Mouse (Mus musculus): ENCODE data around the gene Rgl1. TPM values are rescaled to one million over a fixed set of nuclear protein-coding genes. Genes with fewer than 3 reads are reported as not detected.

The Rgl1 gene
- polyA plus RNA-seq, 1 experiment from 2014 or later = 32.7 TPM

DNA sequence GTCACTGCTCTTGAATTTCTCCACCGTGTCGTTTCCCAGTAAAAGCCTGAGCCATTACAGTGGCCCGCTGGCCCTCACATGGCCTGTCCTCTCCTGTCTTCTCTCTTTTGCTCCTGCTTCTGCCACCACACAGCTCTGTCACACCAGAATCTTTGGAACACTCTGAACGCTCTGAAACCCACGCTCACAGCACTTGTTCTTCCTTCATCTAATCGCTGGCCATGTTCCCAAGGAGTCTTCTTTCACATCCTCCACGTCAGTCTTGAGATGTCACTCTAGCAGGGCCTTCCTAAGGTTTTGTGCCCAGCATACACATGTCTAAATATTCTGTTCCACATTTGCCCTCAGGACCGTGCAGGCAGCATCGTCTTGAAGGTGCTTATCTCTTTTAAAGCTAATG, 4.9 kb upstream of the Rgl1 start:
- Histone ChIP-seq H3K27me3 (ENCODE audit: control insufficient read depth, insufficient read depth, low read length) (no peaks in the 10 kb centered on the region), H3K36me3 (ENCODE audit: control insufficient read depth, insufficient read depth, low read length) (peaks cover 14% of the 10 kb centered on the region), H3K4me3 (ENCODE audit: low read depth, low read length) (no peak overlapping the region), H3K4me1 (ENCODE audit: control insufficient read depth, insufficient read depth, low read length) (no peaks in the 10 kb centered on the region), H3K9ac (ENCODE audit: low read length) (no peak overlapping the region), H3K9me3 (ENCODE audit: control insufficient read depth, low read length) (no peaks in the 10 kb centered on the region), H3K4me2 (ENCODE audit: low read depth, severe bottlenecking) (no peak overlapping the region), H3K27ac (replicated peaks; ENCODE audit: low read depth, low read length) (no peak overlapping the region)
- WGBS = 90% methylated on average over 9 of the region's 9 CpGs
- DNase-seq (ENCODE audit: low spot score) = no peak
- ATAC-seq (ENCODE audit: insufficient number of reproducible peaks, low FRiP score, low TSS enrichment, low read depth) = no peak

DNA sequence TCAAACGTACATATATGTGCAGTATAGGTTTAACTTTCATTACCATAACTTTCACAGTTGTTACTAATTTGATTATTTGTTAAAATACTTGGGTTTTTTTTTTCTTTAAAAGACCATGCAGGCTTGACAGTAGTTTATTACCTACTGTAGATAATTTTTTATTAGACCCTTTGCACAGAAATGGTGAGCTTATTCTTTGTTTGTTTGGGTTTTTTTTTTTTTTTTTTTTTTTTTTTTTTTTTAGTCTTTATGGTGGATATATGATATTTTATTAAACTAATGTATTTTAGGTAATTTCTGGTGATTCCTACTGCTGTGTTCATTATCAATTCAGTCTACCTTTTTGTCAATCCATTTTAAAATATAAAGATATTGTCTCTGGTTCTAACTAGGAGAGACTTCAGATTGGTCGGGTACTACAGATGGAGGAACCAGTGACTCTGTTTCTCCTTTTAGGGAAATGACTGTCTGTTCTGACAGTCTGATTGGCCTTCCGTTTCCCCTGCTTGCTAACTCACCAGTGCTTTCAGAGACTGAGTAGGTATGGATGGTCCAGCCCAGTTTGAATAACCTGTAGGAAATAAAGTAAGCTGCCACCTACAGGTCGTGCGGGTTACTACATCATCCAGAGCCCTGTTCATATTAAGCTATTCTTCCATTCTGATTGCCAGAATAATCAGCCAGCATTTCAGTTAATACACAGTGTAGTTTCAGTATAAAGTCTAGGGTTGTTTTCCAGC, 1.8 kb upstream of the Rgl1 start:
- Histone ChIP-seq H3K36me3 (ENCODE audit: control insufficient read depth, insufficient read depth, low read length) (peaks cover 6% of the 10 kb centered on the region; the same call in 1 of the 2 replicates), H3K27ac (replicated peaks; ENCODE audit: low read depth, low read length) (no peak overlapping the region), H3K27me3 (ENCODE audit: control insufficient read depth, insufficient read depth, low read length) (no peaks in the 10 kb centered on the region), H3K9ac (ENCODE audit: low read length) (no peak overlapping the region), H3K4me2 (ENCODE audit: low read depth, severe bottlenecking) (peak overlapping the region; percentile 87; the same call in 1 of the 2 replicates), H3K4me1 (ENCODE audit: control insufficient read depth, insufficient read depth, low read length) (0 out of 2 replicates have a peak, but pooled peaks cover 4% of the 10 kb centered on the region), H3K9me3 (ENCODE audit: control insufficient read depth, low read length) (no peaks in the 10 kb centered on the region), H3K4me3 (ENCODE audit: low read depth, low read length) (no peak overlapping the region)
- 11% methylated on average over 5 of the region's 5 CpGs for WGBS
- DNase-seq (ENCODE audit: low spot score) (peak; percentile 90), ATAC-seq (ENCODE audit: insufficient number of reproducible peaks, low FRiP score, low TSS enrichment, low read depth) (peak; percentile 45; the same call in 1 of the 2 replicates)

DNA sequence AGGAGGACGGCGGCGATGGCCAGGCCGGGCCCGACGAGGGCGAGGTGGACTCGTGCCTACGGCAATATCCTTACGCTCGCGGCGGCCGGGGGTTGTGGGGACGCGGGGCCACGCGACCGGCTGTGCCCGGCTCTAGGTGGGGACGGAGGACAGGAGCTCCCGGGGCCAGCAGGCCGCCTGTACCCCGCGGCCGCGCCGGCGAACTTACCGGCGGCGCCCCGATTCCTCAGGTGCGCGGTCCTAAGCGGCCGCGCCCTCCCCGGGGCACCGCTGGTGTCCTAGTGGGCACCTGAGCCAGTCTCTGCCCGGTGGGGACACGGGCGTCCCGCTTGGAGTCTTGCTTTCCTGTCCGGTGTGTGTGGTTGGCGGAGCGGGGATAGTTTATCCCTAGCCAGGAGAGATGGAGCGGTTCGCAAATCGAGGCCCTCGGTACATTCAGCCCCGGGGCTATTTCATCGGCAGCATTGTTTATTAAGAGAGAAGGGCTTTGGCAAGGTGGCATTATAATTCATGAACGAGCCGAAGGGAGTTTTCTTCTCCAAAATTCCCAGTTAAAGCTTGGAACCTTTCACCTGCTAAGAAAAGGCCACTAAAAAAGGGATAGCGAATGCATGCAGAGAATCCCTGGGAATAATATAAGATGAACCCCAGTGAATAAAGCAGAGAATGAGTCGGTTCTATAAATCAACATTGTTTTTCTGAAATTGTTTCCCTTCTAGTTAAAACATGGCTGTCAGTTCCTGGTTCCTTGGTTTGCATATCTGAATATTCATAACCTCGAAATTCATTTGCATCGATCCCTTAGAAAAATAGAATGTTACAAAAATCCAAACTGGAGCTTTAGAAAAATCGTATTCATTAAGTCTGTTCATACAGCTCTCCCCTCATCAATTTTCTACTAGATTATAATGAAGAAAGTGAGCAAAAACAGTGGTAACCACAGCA, 925 bp upstream of the Rgl1 start:
- peak; percentile 56 for DNase-seq (ENCODE audit: low spot score)
- 2% methylated on average over 53 of the region's 60 CpGs for WGBS

DNA sequence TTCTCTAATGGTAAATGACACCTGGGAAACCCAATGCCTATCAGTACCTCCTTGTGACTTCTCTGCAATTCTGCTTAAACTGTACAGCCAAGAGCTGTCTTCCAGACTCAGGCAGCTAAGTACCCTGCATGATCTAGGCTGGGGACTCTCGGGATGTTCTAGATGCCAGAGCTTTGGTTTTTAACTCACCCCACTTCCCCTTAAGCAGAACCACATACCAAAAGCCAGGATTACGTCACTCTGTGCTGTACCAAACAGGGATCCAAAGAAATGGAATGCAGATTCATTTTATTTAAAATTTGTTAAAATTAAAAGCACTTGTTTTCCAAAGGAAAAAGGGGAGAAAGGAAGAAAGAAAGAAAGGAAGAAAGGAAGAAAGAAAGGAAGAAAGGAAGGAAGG, 4.4 kb downstream of the Rgl1 start:
- H3K9ac ChIP-seq (ENCODE audit: low read length) = no peak overlapping the region
- H3K9me3 ChIP-seq (ENCODE audit: control insufficient read depth, low read length) = no peaks in the 10 kb centered on the region
- ATAC-seq (ENCODE audit: insufficient number of reproducible peaks, low FRiP score, low TSS enrichment, low read depth) = no peak
- H3K36me3 ChIP-seq (ENCODE audit: control insufficient read depth, insufficient read depth, low read length) = no peaks in the 10 kb centered on the region
- H3K4me1 ChIP-seq (ENCODE audit: control insufficient read depth, insufficient read depth, low read length) = 0 out of 2 replicates have a peak, but pooled peaks cover 4% of the 10 kb centered on the region
- H3K27ac ChIP-seq (replicated peaks; ENCODE audit: low read depth, low read length) = no peak overlapping the region
- H3K4me3 ChIP-seq (ENCODE audit: low read depth, low read length) = no peak overlapping the region
- no peaks in the 10 kb centered on the region for H3K27me3 ChIP-seq (ENCODE audit: control insufficient read depth, insufficient read depth, low read length)
- no peak for DNase-seq (ENCODE audit: low spot score)
- H3K4me2 ChIP-seq (ENCODE audit: low read depth, severe bottlenecking) = no peak overlapping the region
- 79% methylated on average over 2 of the region's 2 CpGs for WGBS

More for the DNA sequence above, 925 bp upstream of the Rgl1 start:
- H3K9me3 ChIP-seq (ENCODE audit: control insufficient read depth, low read length) = no peaks in the 10 kb centered on the region
- peak overlapping the region; percentile 87 for H3K4me2 ChIP-seq (ENCODE audit: low read depth, severe bottlenecking)
- peak overlapping the region; percentile 87 for H3K4me3 ChIP-seq (ENCODE audit: low read depth, low read length)
- H3K27ac ChIP-seq (replicated peaks; ENCODE audit: low read depth, low read length) = 0 out of 2 replicates have a peak overlapping the region, but pooled peaks have one; percentile 0
- 0 out of 2 replicates have a peak, but pooled peaks cover 4% of the 10 kb centered on the region for H3K4me1 ChIP-seq (ENCODE audit: control insufficient read depth, insufficient read depth, low read length)
- peaks cover 4% of the 10 kb centered on the region; the same call in 1 of the 2 replicates for H3K36me3 ChIP-seq (ENCODE audit: control insufficient read depth, insufficient read depth, low read length)
- ATAC-seq (ENCODE audit: insufficient number of reproducible peaks, low FRiP score, low TSS enrichment, low read depth) = peak; percentile 69; the same call in 1 of the 2 replicates
- no peaks in the 10 kb centered on the region for H3K27me3 ChIP-seq (ENCODE audit: control insufficient read depth, insufficient read depth, low read length)
- H3K9ac ChIP-seq (ENCODE audit: low read length) = peak overlapping the region; percentile 71

DNA sequence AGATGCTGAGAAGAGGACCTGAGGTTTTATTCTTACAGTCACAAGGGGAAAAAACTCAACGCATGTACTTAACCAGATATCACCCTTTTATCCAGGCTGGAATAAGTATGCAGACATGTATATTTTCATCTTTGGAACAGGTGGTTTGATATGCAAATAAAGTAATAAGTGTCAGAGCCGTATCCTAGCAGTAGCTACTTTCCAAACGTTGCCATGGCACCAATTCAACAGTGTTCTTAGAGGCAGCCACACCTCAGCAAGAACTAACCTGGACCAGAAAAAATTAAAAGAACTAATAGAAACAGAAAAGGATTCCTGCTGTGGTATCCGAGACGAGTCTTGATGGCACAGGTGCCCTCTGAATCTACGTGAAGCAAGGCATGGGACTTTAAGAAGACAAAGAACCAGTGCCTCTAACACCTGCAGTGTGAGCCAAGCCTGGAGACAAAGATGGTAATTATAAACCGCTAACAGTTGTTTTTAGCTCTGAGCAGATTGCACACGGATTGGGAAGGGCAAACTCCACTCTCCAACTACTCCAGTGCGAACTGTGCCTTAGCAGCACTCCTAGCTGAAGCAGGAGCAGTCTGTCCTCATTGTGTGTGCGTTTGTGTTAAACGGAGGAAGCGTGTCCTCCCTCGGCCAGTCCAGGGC, 15.7 kb downstream of the Rgl1 start, which contains the start of gene Apobec4:
Gene Apobec4 (plus strand): TSS at position 240 of the 654 bp plus-strand sequence.
- 75% methylated on average over 13 of the region's 13 CpGs for WGBS
- no peaks in the 10 kb centered on the region for H3K36me3 ChIP-seq (ENCODE audit: control insufficient read depth, insufficient read depth, low read length)
- no peak within 1 kb of the TSS for H3K4me3 ChIP-seq (ENCODE audit: low read depth, low read length)
- no peak within 1 kb of the TSS for H3K27ac ChIP-seq (replicated peaks; ENCODE audit: low read depth, low read length)
- no peak for ATAC-seq (ENCODE audit: insufficient number of reproducible peaks, low FRiP score, low TSS enrichment, low read depth)
- no peaks in the 10 kb centered on the region for H3K9me3 ChIP-seq (ENCODE audit: control insufficient read depth, low read length)
- H3K4me1 ChIP-seq (ENCODE audit: control insufficient read depth, insufficient read depth, low read length) = no peaks in the 10 kb centered on the region
- no peaks in the 10 kb centered on the region for H3K27me3 ChIP-seq (ENCODE audit: control insufficient read depth, insufficient read depth, low read length)
- H3K4me2 ChIP-seq (ENCODE audit: low read depth, severe bottlenecking) = no peak within 1 kb of the TSS
- DNase-seq (ENCODE audit: low spot score) = no peak
- H3K9ac ChIP-seq (ENCODE audit: low read length) = no peak within 1 kb of the TSS

DNA sequence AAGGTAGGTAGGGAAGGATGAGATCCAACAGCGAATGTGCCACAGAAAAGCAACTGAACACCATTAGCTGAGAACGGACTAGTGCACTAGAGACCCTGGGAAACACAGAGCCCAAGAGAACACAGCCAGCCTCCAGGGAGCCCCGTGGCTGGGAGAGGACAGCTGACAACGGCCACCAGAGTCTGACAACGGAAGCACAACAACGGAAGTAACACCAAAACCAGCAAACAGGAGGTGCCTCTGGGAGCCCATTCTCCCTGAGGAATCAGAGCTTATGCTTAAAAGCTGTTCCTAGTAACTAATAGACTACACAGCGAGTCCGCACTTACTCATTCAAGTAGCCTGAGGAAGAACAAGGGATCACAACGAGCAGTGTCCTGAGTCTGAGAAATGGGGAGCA, 16.9 kb downstream of the Rgl1 start:
- Histone ChIP-seq H3K4me2 (ENCODE audit: low read depth, severe bottlenecking) (no peak overlapping the region), H3K27ac (replicated peaks; ENCODE audit: low read depth, low read length) (no peak overlapping the region), H3K9ac (ENCODE audit: low read length) (no peak overlapping the region), H3K36me3 (ENCODE audit: control insufficient read depth, insufficient read depth, low read length) (no peaks in the 10 kb centered on the region), H3K27me3 (ENCODE audit: control insufficient read depth, insufficient read depth, low read length) (no peaks in the 10 kb centered on the region), H3K4me3 (ENCODE audit: low read depth, low read length) (no peak overlapping the region), H3K4me1 (ENCODE audit: control insufficient read depth, insufficient read depth, low read length) (no peaks in the 10 kb centered on the region), H3K9me3 (ENCODE audit: control insufficient read depth, low read length) (no peaks in the 10 kb centered on the region)
- WGBS = 79% methylated on average over 9 of the region's 9 CpGs
- ATAC-seq (ENCODE audit: insufficient number of reproducible peaks, low FRiP score, low TSS enrichment, low read depth) (no peak), DNase-seq (ENCODE audit: low spot score) (no peak)

DNA sequence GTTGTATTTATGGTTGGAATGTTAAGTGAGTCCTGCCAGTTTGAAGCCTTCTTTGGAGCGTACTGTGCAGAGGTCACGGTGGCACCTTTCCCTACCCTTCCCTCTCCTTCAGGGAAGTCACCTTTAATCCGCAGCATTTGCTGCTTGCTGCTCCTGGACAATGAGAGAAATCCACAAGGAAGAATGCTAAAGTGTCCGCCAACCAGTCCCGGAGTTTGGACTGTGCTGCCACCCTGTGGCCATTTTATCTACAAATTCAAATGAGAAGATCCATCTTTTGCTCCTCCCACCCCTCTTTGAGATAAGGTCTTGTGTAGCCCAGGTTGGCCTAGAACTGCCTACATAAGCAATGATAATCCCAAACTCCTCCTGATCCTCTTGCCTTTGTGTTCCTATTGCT, 19.7 kb downstream of the Rgl1 start:
- Histone ChIP-seq H3K27me3 (ENCODE audit: control insufficient read depth, insufficient read depth, low read length) (no peaks in the 10 kb centered on the region), H3K4me2 (ENCODE audit: low read depth, severe bottlenecking) (no peak overlapping the region), H3K9ac (ENCODE audit: low read length) (no peak overlapping the region), H3K4me3 (ENCODE audit: low read depth, low read length) (no peak overlapping the region), H3K9me3 (ENCODE audit: control insufficient read depth, low read length) (no peaks in the 10 kb centered on the region), H3K4me1 (ENCODE audit: control insufficient read depth, insufficient read depth, low read length) (no peaks in the 10 kb centered on the region), H3K27ac (replicated peaks; ENCODE audit: low read depth, low read length) (no peak overlapping the region), H3K36me3 (ENCODE audit: control insufficient read depth, insufficient read depth, low read length) (no peaks in the 10 kb centered on the region)
- 12% methylated on average over 5 of the region's 5 CpGs for WGBS
- peak; percentile 87 for DNase-seq (ENCODE audit: low spot score)
- ATAC-seq (ENCODE audit: insufficient number of reproducible peaks, low FRiP score, low TSS enrichment, low read depth) = no peak
